Mouse (Mus musculus) ovary, postnatal 14 days (tissue): Measurements from ENCODE around the gene Espn.

ENCODE experiments used
- DNase-seq: peaks from one replicate; pipeline ENCODE4 v3.0.0; 2022; ENCODE audit warnings: low spot score

The Espn gene

DNA sequence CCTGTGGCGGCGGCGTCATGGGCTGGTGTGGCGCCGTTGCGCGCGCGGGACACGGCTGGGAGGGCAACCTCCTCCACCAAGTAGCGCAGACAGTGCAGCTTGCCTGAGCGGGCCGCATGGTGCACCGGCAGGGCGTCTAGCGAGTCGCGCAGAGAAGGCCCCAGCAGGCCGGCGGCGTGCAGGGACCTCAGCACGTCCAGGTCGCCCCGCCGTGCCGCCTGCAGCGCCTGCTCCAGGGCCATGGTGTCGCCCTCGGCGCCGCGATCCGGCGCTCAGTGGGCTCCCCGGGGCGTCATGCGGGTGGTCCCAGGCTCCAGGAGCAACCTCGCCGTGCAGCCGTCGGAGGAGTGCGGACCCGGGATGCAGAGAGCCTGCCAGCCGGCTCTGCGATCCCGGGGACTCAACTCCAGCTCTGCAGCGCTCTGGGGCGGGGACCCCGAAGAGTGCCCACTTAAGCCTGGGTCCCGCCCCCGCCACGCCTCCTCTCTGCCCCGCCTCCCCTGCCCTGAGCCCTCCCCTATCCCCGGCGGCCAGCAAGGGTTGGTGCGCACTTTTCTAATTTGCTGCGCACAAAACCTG lies at the start of gene Espn:
TSS of gene Espn (minus strand) at position 406 of the 579 bp plus-strand sequence.
- DNase-seq, result peak; percentile 43

- no peak for DNase-seq
Observed at GRCm38 (mm10) chr4:152201492-152201891, 49.3 kb upstream of the Espn start.

- DNase-seq, result no peak
Observed at GRCm38 (mm10) chr4:152199617-152200016, 47.4 kb upstream of the Espn start.

DNA sequence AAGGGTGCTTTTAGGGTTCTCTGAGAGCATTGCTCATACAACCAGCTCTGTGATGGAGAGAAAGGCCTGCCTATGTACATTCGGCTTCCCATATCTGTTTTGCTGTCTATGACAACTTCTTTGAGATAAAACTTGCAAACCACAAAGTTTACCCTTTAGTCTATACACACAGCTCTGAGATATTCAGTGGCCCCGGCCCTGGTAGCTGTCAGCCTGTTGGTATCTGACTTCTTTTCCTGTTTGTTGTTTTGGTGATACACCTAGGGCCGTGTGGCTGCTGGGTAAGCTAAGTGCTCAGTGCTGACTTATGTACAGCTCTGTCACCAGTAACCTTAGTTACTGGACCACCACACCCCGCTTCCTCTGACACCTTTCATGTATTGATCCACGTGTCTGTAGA lies 45.4 kb upstream of the Espn start:
- DNase-seq, result no peak

GRCm38 (mm10) chr4:152196276-152196675 lies 44.1 kb upstream of the Espn start:
- DNase-seq, result no peak

GRCm38 (mm10) chr4:152194476-152195175 lies 42.5 kb upstream of the Espn start:
- no peak for DNase-seq

- DNase-seq, result no peak
Observed at GRCm38 (mm10) chr4:152192569-152192968, 40.4 kb upstream of the Espn start.

DNA sequence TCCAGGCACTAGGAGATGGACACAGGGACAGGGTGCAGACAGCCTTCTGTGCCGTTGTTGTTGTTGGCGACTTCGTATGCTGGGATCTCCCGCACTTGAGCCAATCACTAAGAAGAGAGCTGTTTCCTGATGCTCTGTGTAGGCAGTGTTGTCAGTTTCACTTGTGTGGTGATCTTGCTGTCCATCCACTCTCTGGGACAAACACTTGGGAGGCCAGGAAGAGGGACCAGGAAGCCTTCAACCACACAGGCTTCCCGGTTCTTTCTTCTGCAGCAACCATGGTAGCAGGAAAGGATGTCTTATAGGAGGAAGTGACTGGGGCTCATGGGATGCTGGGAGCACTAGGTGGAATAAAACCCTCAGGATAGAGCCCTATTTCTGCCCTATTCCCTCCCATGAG lies 38.5 kb upstream of the Espn start:
- DNase-seq, result no peak

GRCm38 (mm10) chr4:152190096-152190653 lies 38.0 kb upstream of the Espn start:
- DNase-seq, result no peak

DNA sequence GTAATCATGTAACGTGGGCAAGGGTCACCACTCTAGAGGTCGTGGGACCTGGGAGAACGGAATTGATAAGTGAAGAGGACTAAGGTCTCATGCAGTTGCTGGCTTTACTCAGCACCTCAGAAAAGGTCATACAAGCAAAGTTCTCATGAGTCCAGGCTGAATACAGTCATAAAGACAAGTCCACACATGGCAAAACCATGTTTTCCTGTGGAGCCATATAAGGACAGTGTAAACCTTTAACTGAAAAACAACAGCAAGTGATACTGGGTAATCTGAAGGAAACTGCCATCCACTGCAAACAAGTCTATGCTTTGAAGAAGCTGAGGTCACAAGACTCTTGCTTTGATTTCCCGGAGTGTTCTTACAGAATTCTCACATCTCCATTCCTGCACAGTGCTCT lies 37.5 kb upstream of the Espn start:
- DNase-seq, result no peak

DNA sequence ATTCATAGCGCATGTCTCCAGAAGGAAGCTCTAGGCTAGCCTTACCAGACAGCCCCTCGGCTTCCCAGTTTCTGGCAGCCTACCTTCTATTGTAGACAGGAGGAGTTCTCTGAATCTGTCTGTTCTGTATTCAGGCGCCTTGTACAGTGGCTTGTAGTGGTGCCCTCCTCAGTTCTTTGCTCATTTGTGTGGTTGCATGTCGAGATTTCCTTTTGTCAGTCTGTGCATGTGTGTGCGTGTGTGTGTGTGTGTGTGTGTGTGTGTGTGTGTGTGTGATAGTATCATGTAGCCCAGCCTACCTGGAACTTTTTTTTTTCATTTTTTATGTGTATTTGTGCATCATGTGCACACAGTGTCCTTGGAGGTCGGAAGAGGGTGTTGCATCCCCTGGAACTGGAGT lies 36.9 kb upstream of the Espn start:
- DNase-seq, result no peak

- DNase-seq, result no peak
Observed at GRCm38 (mm10) chr4:152188651-152189050, 36.5 kb upstream of the Espn start.

DNA sequence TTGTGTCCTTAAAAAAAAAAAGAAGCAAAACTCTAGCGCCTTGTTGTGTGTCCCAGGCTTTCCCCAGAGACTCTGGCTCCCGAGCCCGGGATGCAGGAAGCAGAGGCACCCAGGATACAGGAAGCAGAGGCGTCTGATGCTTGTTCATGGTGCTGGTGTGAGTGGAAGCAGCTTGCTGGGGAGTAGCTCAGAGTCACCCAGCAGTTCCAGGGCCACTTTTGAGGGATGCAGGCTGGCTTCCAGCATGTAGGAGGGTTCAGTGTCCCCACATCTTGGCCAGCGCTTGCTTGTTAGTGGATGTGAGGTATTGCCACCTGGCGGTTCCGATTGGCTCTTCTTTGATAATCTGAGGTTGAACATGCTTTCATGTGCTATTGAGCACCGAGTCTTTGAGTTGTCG lies 35.0 kb upstream of the Espn start:
- no peak for DNase-seq

DNA sequence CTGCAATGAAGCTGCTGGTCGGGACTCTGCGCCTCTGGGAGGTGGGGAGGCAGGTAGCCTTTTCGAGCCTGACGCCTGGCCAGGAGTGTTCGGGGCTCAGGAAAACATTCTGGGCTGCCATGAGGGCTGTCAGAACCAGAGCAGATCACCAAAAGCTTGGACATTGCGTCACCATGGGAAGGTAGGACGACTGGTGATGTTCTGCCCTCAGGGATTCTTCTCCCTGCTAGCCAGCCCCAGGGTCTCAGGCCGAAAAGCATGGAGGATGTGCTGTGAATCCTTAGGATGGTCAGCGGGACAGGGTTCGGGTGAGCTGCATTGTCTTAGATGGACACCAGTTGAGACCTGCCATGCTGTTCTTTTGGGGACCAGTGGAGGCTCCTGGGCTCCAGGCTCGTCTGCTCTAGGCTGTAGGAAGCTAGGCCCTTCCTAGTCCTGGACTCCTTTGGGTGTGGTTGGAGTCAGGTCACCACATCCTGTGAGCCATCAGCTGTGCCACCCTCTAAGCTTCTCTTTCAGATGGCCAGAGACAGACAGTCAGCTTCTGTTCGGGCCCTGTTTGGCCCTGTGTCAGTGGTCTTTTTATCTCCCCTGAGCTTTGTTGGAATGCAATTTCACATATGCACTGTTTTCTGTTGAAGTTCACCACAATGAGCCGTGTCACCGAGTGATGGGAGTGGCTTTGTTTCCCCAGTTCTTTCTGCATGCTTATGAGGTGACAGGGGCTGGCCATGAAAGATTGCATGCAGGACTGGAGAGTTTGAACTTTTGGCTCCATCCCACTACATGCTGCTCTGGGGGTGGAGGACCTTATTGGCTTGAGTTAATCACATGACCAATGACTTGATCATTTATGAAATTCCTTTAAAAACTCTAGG lies 34.3 kb upstream of the Espn start:
- no peak for DNase-seq

GRCm38 (mm10) chr4:152185510-152186204 lies 33.5 kb upstream of the Espn start:
- peak; percentile 27 for DNase-seq

GRCm38 (mm10) chr4:152185137-152185509 lies 33.0 kb upstream of the Espn start:
- DNase-seq, result no peak

DNA sequence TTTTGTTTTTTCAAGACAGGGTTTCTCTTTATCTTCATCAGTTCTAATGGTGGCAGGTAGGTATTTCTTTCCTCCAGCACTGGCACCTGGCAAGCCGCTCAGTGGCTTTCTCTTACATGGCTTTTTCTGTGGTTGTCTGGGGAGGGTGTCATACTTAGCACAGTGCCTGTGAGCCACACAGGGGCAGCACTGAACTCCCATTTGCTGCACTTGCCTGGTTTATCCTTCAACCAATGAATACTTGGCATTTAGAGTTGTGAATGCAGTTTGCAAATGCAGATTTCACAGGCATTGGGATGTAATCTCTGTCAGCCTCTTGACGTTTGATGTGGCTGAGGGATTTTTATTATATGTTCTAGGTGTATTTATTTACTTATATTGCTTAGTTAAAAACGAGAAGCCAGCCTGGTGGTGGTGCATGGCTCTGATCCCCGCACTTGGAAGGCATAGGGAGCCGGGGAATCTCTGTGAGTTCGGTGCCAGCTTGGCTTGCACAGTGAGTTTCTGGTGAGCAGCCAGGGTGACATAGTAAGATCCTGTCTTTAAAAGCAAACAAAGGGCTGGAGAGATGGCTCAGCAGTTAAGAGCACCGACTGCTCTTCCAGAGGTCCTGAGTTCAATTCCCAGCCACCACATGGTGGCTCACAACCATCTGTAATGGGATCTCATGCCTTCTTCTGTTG lies 32.3 kb upstream of the Espn start:
- DNase-seq, result no peak

DNA sequence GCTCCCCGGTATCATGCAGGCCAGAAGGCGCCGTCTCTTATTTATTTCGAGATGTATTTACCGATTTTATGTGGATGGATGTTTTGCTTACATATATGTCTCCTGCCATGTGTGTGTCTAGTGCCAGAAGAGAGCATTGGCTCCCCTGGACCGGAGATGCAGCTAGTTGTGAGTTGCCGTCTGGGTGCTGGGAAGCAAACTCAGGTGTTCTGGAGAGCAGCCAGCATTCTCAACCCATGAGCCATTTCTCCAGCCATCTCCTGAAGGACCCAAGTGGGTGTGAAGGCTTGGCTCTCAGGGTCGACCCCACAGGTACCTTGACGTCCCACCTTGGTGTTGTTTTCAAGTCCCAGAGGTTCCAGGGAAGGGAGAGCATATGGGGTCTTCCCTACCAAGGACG lies 30.0 kb upstream of the Espn start:
- DNase-seq, result no peak

DNA sequence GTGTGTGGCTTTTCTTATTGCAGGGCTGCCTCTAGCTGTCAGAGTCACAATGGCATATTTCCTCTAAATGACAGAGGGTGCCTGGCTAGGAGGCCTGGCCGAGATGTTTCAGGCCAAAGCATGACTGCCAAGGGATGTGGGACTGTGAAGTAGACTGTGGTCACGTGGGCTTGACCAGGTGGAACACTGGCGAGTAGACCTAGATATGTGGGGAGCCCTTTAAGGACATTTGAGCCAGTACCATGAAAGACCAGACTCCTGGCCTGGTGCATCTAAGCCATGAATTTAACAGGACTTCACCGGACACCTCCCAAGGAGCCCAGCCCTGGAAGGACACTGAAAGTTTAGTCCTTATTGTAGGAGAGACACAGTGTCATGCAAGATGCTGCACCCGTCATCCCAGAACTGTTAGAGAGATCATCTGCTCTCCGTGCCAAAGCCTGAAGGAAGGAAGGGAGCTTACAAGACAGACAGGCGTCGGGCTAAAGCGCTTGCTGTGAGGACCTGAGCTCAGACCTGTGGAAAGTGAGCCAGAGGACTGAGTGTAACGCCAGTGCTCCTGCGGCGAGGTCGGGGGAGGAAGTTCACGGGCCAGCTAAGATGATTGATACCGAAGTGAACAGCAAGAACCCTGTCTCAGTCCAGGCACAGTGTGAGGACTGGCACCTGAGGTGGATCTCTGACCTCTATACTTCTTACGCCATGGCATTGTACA lies 27.9 kb upstream of the Espn start:
- DNase-seq, result no peak

GRCm38 (mm10) chr4:152178916-152179705 lies 26.9 kb upstream of the Espn start:
- DNase-seq, result no peak
